In the genomic region with DNA sequence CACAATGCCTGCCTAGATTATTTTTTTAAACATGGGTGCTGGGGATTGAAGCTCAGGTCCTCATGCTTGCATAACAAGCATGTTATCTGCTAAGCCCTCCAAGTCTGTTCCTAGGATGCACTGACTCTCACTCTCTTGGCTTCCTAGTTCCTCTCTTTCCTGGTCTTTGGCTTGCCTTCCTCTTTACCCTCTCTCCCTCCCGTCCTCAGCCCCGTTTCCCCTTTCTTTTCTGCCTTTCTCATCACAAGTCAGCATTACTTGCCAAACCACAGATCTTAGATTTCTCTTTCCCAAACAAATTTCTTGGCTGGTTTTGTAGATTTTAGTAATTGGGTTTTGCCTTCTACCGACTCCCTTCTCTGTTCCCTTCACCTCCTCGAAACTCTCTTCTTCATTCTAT, we compare ENCODE assay signal across 16 mouse cellular contexts. TPM values are rescaled to one million over a fixed set of nuclear protein-coding genes. Genes with fewer than 3 reads are reported as not detected.
A peak's percentile ranks its signal among the peaks of the same experiment; 100 is the strongest.
DNase-seq lines count a peak whose midpoint lies in the region; ATAC-seq and TF ChIP-seq lines count a peak whose summit lies in the region.
"Had no signal": no experiment of that assay in that cellular context is flagged by ENCODE, and none has a peak within 500 bp of the region (broad histone marks: within the 10 kb centered on the region; RNA-seq: fewer than 3 reads in every experiment).

No protein-coding gene starts in this region.

- no peak overlapping the region for H3K4me3 ChIP-seq in heart, embryonic 11.5 days (ENCODE audit: low read depth, low read length)
- no peak overlapping the region for H3K4me3 ChIP-seq in heart, embryonic 13.5 days
- no peak overlapping the region for H3K4me3 ChIP-seq in kidney, embryonic 16.5 days (ENCODE audit: low read length)
- H3K4me3 ChIP-seq: layer of hippocampus, adult 2 months had no signal

- in situ Hi-C loops in Patski (cut with MboI; ENCODE audit: low pct_unique_long_range_greater_than_20kb), result no loop called here

- H3K4me1 ChIP-seq in heart, embryonic 11.5 days (ENCODE audit: control insufficient read depth, insufficient read depth, low read length), result peaks cover 30% of the 10 kb centered on the region
- H3K4me1 ChIP-seq in heart, embryonic 13.5 days, result peaks cover 72% of the 10 kb centered on the region
- H3K4me1 ChIP-seq in kidney, embryonic 16.5 days (ENCODE audit: insufficient read depth, low read length), result peaks cover 5% of the 10 kb centered on the region; the same call in 1 of the 2 replicates

- H3K9ac ChIP-seq in heart, embryonic 11.5 days (ENCODE audit: low read depth, low read length), result no peak overlapping the region
- H3K9ac ChIP-seq in heart, embryonic 13.5 days, result no peak overlapping the region
- H3K9ac ChIP-seq in kidney, embryonic 16.5 days (replicated peaks; ENCODE audit: low read length), result no peak overlapping the region

- CTCF ChIA-PET in Patski (lab: Charles Lee), result interaction anchor here (1.4 kb wide), 1 partner anchor 128 kb away, joined by 3 read pairs; no protein-coding TSS in a partner anchor

- 50% methylated on average over 4 of the region's 4 CpGs for WGBS in heart, embryonic 11.5 days (ENCODE audit: insufficient replicate concordance)
- 43% methylated on average over 4 of the region's 4 CpGs for WGBS in heart, embryonic 13.5 days
- WGBS in kidney, embryonic 16.5 days, result 63% methylated on average over 4 of the region's 4 CpGs

- peak overlapping the region; percentile 50; the same call in 1 of the 2 replicates for H3K27ac ChIP-seq in heart, embryonic 11.5 days (ENCODE audit: low read depth, low read length)
- H3K27ac ChIP-seq in heart, embryonic 13.5 days (replicated peaks), result peak overlapping the region; percentile 77
- no peak overlapping the region for H3K27ac ChIP-seq in kidney, embryonic 16.5 days (ENCODE audit: low read length)

- no peaks in the 10 kb centered on the region for H3K36me3 ChIP-seq in heart, embryonic 11.5 days (ENCODE audit: control insufficient read depth, insufficient read depth, low read length)
- H3K36me3 ChIP-seq in heart, embryonic 13.5 days, result no peaks in the 10 kb centered on the region
- H3K36me3 ChIP-seq in kidney, embryonic 16.5 days (ENCODE audit: insufficient read depth, low read length), result no peaks in the 10 kb centered on the region

- H3K27me3 ChIP-seq in heart, embryonic 11.5 days (ENCODE audit: control insufficient read depth, insufficient read depth, low read length), result no peaks in the 10 kb centered on the region
- no peaks in the 10 kb centered on the region for H3K27me3 ChIP-seq in Patski
- no peaks in the 10 kb centered on the region for H3K27me3 ChIP-seq in heart, embryonic 13.5 days (replicated peaks)
- no peaks in the 10 kb centered on the region for H3K27me3 ChIP-seq in kidney, embryonic 16.5 days (ENCODE audit: insufficient read depth, low read length)

- no peak for DNase-seq in heart, adult 8-10 months (ENCODE audit: low spot score)
- DNase-seq in 3T3-L1 (ENCODE audit: low read depth, low spot score), result peak; percentile 66
- DNase-seq in Patski (ENCODE audit: low read depth, low spot score), result no peak
- DNase-seq in layer of hippocampus, adult 9-10 months (ENCODE audit: low spot score), result no peak
- DNase-seq in left cerebral cortex, adult 18-20 months (ENCODE audit: low spot score in 2 of 2), result no peak
- DNase-seq: cerebellum, postnatal 10 days; kidney, adult 9 months; left cerebral cortex, postnatal 4 days had no signal

- TF ChIP-seq CTCF in Patski (IDR thresholded peaks at IDR 0.05), result no peak

- POLR2A ChIA-PET in Patski (lab: Charles Lee), result interaction anchor here (0.6 kb wide), 2 partner anchors 124 to 440 kb away, joined by 3 read pairs; no protein-coding TSS in a partner anchor

- no peak overlapping the region for H3K4me2 ChIP-seq in heart, embryonic 11.5 days
- H3K4me2 ChIP-seq in heart, embryonic 13.5 days, result 0 out of 2 replicates have a peak overlapping the region, but pooled peaks have one; percentile 22
- no peak overlapping the region for H3K4me2 ChIP-seq in kidney, embryonic 16.5 days (replicated peaks; ENCODE audit: low read depth, low read length)

- no peak for ATAC-seq in heart, embryonic 11.5 days (replicated peaks; ENCODE audit: insufficient number of reproducible peaks, low FRiP score, low TSS enrichment)
- ATAC-seq in Patski, result peak; percentile 27
- no peak for ATAC-seq in heart, embryonic 13.5 days (ENCODE audit: extremely low read depth, insufficient number of reproducible peaks, low FRiP score, low TSS enrichment)
- ATAC-seq in kidney, embryonic 16.5 days (ENCODE audit: low FRiP score, low TSS enrichment), result no peak
- ATAC-seq: hindbrain, embryonic 16.5 days had no signal

- no peaks in the 10 kb centered on the region for H3K9me3 ChIP-seq in heart, embryonic 11.5 days (replicated peaks; ENCODE audit: control insufficient read depth, low read length)
- H3K9me3 ChIP-seq in heart, embryonic 13.5 days, result no peaks in the 10 kb centered on the region
- no peaks in the 10 kb centered on the region for H3K9me3 ChIP-seq in kidney, embryonic 16.5 days (ENCODE audit: low read length)

RNA-seq across cellular contexts. Expression of gene March10, which starts 10.2 kb away (rescaled TPM):
- polyA plus RNA-seq in heart, embryonic 11.5 days (2014; fragmentation: Nextera tagmentation; extraction: Ambion mirVana), result 0.19 and 0.30 TPM in 2 replicates
- not detected for total RNA-seq in heart, adult 8-10 months (2022)
- 0.06 TPM for polyA plus RNA-seq in Patski (2021)
- polyA plus RNA-seq in heart, embryonic 13.5 days (2015; fragmentation: Nextera tagmentation; extraction: Ambion mirVana), result 0.36 TPM in 1 of 2 replicates, not detected in the other
- polyA plus RNA-seq in kidney, embryonic 16.5 days (2015; fragmentation: Nextera tagmentation; extraction: Ambion mirVana), result 0.12 and 0.13 TPM in 2 replicates
- 1 to 10 TPM; 1.6 to 2.0 TPM for total RNA-seq in left cerebral cortex, adult 18-20 months (2021)
- total RNA-seq: monocyte, adult 5-6 weeks had no signal
- polyA plus RNA-seq: small intestine, adult 2 months; stomach, postnatal 0 days had no signal
